Mouse (Mus musculus) midbrain, embryonic 16.5 days (tissue): ENCODE measurements around the gene Ass1. TPM values are rescaled to one million over a fixed set of nuclear protein-coding genes. Genes with fewer than 3 reads are reported as not detected.
A peak's percentile ranks its signal among the peaks of the same experiment; 100 is the strongest.

Source experiments
- ATAC-seq: fragments of 200-750 bp; cut with Nextera tagmentation; 2 replicates; pipeline ENCODE4 v1.8.0; 2017; ENCODE audit warnings: moderate TSS enrichment
- H3K27ac ChIP-seq: fragments of 300-500 bp; sonication (generic); 2 replicates; pipeline ENCODE4 v1.5.1; 2014; ENCODE audit warnings: mild to moderate bottlenecking, low read length, mixed read lengths
- H3K27me3 ChIP-seq: fragments of 300-500 bp; sonication (generic); 2 replicates; pipeline ENCODE4 v1.6.1; 2014; ENCODE audit warnings: low read depth, low read length, mixed read lengths; ENCODE audit not compliant: control insufficient read depth, insufficient read depth
- H3K36me3 ChIP-seq: fragments of 300-500 bp; sonication (generic); 2 replicates; pipeline ENCODE4 v1.6.1; 2014; ENCODE audit warnings: mild to moderate bottlenecking, low read length, moderate library complexity, mixed read lengths; ENCODE audit not compliant: control insufficient read depth, insufficient read depth
- H3K4me1 ChIP-seq: fragments of 300-500 bp; sonication (generic); 2 replicates; pipeline ENCODE4 v1.6.1; 2014; ENCODE audit warnings: mild to moderate bottlenecking, low read length, mixed read lengths; ENCODE audit not compliant: control insufficient read depth, insufficient read depth
- H3K4me2 ChIP-seq: fragments of 300-500 bp; sonication (generic); 2 replicates; pipeline ENCODE4 v1.6.1; 2014; ENCODE audit warnings: mild to moderate bottlenecking, low read length, mixed read lengths
- H3K4me3 ChIP-seq: fragments of 300-500 bp; sonication (generic); 2 replicates; pipeline ENCODE4 v1.5.1; 2014; ENCODE audit warnings: low read depth, mild to moderate bottlenecking, low read length, moderate library complexity, mixed read lengths
- H3K9ac ChIP-seq: fragments of 300-500 bp; sonication (generic); 2 replicates; pipeline ENCODE4 v1.6.1; 2014; ENCODE audit warnings: low read depth, low read length, mixed read lengths
- H3K9me3 ChIP-seq: fragments of 300-500 bp; sonication (generic); replicated peaks from 2 replicates; pipeline ENCODE4 v1.6.1; 2014; ENCODE audit warnings: mild to moderate bottlenecking, low read length, mixed read lengths; ENCODE audit not compliant: control insufficient read depth, poor library complexity, severe bottlenecking
- WGBS: fragments of 180-500 bp; shearing (Covaris S2); extraction: QIAGEN DNeasy Blood & Tissue Kit; methylation state at CpG from one replicate; pipeline ENCODE4 v1.1.7; 2014; 5-methylcytosine and 5-hydroxymethylcytosine counted together
- polyA plus RNA-seq: library from polyadenylated mRNA; unstranded; fragments of >200 nt; fragmentation: Nextera tagmentation; extraction: Ambion mirVana; gene quantifications from 2 replicates; pipeline ENCODE4 v1.2.1, GENCODE M21; 2015

Ass1 gene
- polyA plus RNA-seq, 1 experiment from 2014 or later, result 12.0 TPM

GRCm38 (mm10) chr2:31500292-31501204 is 30.5 kb downstream of the Ass1 start:
- peak; percentile 36; the same call in 1 of the 2 replicates for ATAC-seq
- WGBS, result 40% methylated on average over 24 of the region's 24 CpGs
- Histone ChIP-seq H3K36me3 (no peaks in the 10 kb centered on the region), H3K9ac (no peak overlapping the region), H3K4me3 (no peak overlapping the region), H3K4me1 (peaks cover 30% of the 10 kb centered on the region), H3K27ac (no peak overlapping the region), H3K9me3 (no peaks in the 10 kb centered on the region), H3K27me3 (peaks cover 21% of the 10 kb centered on the region), H3K4me2 (no peak overlapping the region)

- no peak for ATAC-seq
- Histone ChIP-seq H3K4me3 (no peak overlapping the region), H3K36me3 (no peaks in the 10 kb centered on the region), H3K9me3 (no peaks in the 10 kb centered on the region), H3K27ac (no peak overlapping the region), H3K27me3 (peaks cover 18% of the 10 kb centered on the region), H3K4me2 (no peak overlapping the region), H3K9ac (no peak overlapping the region), H3K4me1 (peaks cover 26% of the 10 kb centered on the region)
- WGBS, result 44% methylated on average over 20 of the region's 20 CpGs
Measured at GRCm38 (mm10) chr2:31501448-31502130, 31.6 kb downstream of the Ass1 start.

GRCm38 (mm10) chr2:31502616-31503522 is 32.9 kb downstream of the Ass1 start:
- H3K9me3 ChIP-seq, result no peaks in the 10 kb centered on the region
- H3K36me3 ChIP-seq, result no peaks in the 10 kb centered on the region
- no peak for ATAC-seq
- H3K4me1 ChIP-seq, result peaks cover 17% of the 10 kb centered on the region
- H3K9ac ChIP-seq, result no peak overlapping the region
- H3K4me3 ChIP-seq, result no peak overlapping the region
- no peak overlapping the region for H3K27ac ChIP-seq
- H3K4me2 ChIP-seq, result no peak overlapping the region
- H3K27me3 ChIP-seq, result peaks cover 19% of the 10 kb centered on the region
- 49% methylated on average over 15 of the region's 15 CpGs for WGBS

- WGBS, result 29% methylated on average over 11 of the region's 11 CpGs
- H3K4me2 ChIP-seq, result no peak overlapping the region
- peaks cover 8% of the 10 kb centered on the region for H3K4me1 ChIP-seq
- peak; percentile 44; the same call in 1 of the 2 replicates for ATAC-seq
- H3K9me3 ChIP-seq, result no peaks in the 10 kb centered on the region
- peaks cover 18% of the 10 kb centered on the region for H3K27me3 ChIP-seq
- H3K9ac ChIP-seq, result no peak overlapping the region
- H3K36me3 ChIP-seq, result no peaks in the 10 kb centered on the region
- H3K27ac ChIP-seq, result no peak overlapping the region
- no peak overlapping the region for H3K4me3 ChIP-seq
Measured at GRCm38 (mm10) chr2:31505472-31505871, 35.5 kb downstream of the Ass1 start.

GRCm38 (mm10) chr2:31508851-31509250 is 38.8 kb downstream of the Ass1 start:
- H3K4me1 ChIP-seq, result peaks cover 8% of the 10 kb centered on the region
- no peak for ATAC-seq
- H3K9me3 ChIP-seq, result no peaks in the 10 kb centered on the region
- H3K27ac ChIP-seq, result no peak overlapping the region
- H3K4me3 ChIP-seq, result no peak overlapping the region
- no peak overlapping the region for H3K9ac ChIP-seq
- no peaks in the 10 kb centered on the region for H3K36me3 ChIP-seq
- WGBS, result 92% methylated on average over 6 of the region's 6 CpGs
- H3K27me3 ChIP-seq, result peaks cover 6% of the 10 kb centered on the region
- H3K4me2 ChIP-seq, result no peak overlapping the region

- WGBS, result 80% methylated on average over 6 of the region's 6 CpGs
- H3K27me3 ChIP-seq, result peaks cover 6% of the 10 kb centered on the region; the same call in 1 of the 2 replicates
- ATAC-seq, result no peak
Measured at GRCm38 (mm10) chr2:31511316-31511715, 41.3 kb downstream of the Ass1 start.

GRCm38 (mm10) chr2:31516557-31516956 is 46.5 kb downstream of the Ass1 start:
- 40% methylated on average over 12 of the region's 12 CpGs for WGBS
- no peaks in the 10 kb centered on the region for H3K4me1 ChIP-seq

More at GRCm38 (mm10) chr2:31511316-31511715, 41.3 kb downstream of the Ass1 start:
- no peak overlapping the region for H3K27ac ChIP-seq
- no peaks in the 10 kb centered on the region for H3K36me3 ChIP-seq
- no peak overlapping the region for H3K4me2 ChIP-seq
- no peak overlapping the region for H3K9ac ChIP-seq
- no peaks in the 10 kb centered on the region for H3K4me1 ChIP-seq
- H3K9me3 ChIP-seq, result peaks cover 5% of the 10 kb centered on the region; the same call in 1 of the 2 replicates
- no peak overlapping the region for H3K4me3 ChIP-seq

GRCm38 (mm10) chr2:31521800-31522335 is 51.9 kb downstream of the Ass1 start:
- H3K27ac ChIP-seq, result no peak overlapping the region
- H3K27me3 ChIP-seq, result peaks cover 5% of the 10 kb centered on the region; the same call in 1 of the 2 replicates
- no peak for ATAC-seq
- no peak overlapping the region for H3K4me3 ChIP-seq
- H3K4me1 ChIP-seq, result no peaks in the 10 kb centered on the region
- H3K9me3 ChIP-seq, result no peaks in the 10 kb centered on the region
- H3K36me3 ChIP-seq, result no peaks in the 10 kb centered on the region
- no peak overlapping the region for H3K9ac ChIP-seq
- H3K4me2 ChIP-seq, result no peak overlapping the region
- 85% methylated on average over 16 of the region's 16 CpGs for WGBS

More at GRCm38 (mm10) chr2:31516557-31516956, 46.5 kb downstream of the Ass1 start:
- no peak overlapping the region for H3K4me3 ChIP-seq
- no peak for ATAC-seq
- H3K27me3 ChIP-seq, result no peaks in the 10 kb centered on the region
- H3K4me2 ChIP-seq, result no peak overlapping the region
- no peak overlapping the region for H3K27ac ChIP-seq
- no peaks in the 10 kb centered on the region for H3K36me3 ChIP-seq
- no peak overlapping the region for H3K9ac ChIP-seq
- peaks cover 5% of the 10 kb centered on the region; the same call in 1 of the 2 replicates for H3K9me3 ChIP-seq
